Mouse (Mus musculus) myocyte (in vitro differentiated cells): ENCODE data around the gene Mast4.

Experiments used
- MYOD1 ChIP-seq, 3 experiments: IDR thresholded peaks; one replicate each; pipeline ENCODE4 v1.6.1; 2011; ENCODE audit warnings: control low read depth in 2 of 3, low read depth in 2 of 3, mild to moderate bottlenecking in 2 of 3, moderate library complexity in 1 of 3; ENCODE audit not compliant: insufficient read length in 2 of 3, control insufficient read depth in 1 of 3
- POLR2A ChIP-seq: IDR thresholded peaks from one replicate; pipeline ENCODE4 v1.6.1; 2011; ENCODE audit warnings: low read depth, mild to moderate bottlenecking, control low read depth, moderate library complexity; ENCODE audit not compliant: insufficient read length
- TCF3 ChIP-seq: IDR thresholded peaks from one replicate; pipeline ENCODE4 v1.6.1; 2011; ENCODE audit warnings: low read depth, control low read depth; ENCODE audit not compliant: insufficient read length

GRCm38 (mm10) chr13:102733063-102733462 lies 601.2 kb downstream of the Mast4 start:
- TF ChIP-seq MYOD1 (IDR thresholded peaks at IDR 0.05; ENCODE audit: control insufficient read depth in 1 of 3, insufficient read length in 2 of 3, low read depth in 2 of 3) (no peak), POLR2A (no peak), TCF3 (no peak)
